Mouse (Mus musculus): ENCODE measurements at regions not wholly inside any gene's neighbourhood (a gene's known extent, or its start where the extent isn't known, plus 50 kb on each side); places are given as distances from the start of the nearest gene placed in this dataset.

GRCm38 (mm10) chr8:78013101-78013500 lies 200.0 kb upstream of the Ttc29 start:
- DNase-seq = no peak

GRCm38 (mm10) chr8:78018430-78019180 lies 194.5 kb upstream of the Ttc29 start:
- DNase-seq = no peak

GRCm38 (mm10) chr8:78021473-78021872 lies 191.6 kb upstream of the Ttc29 start:
- no peak for DNase-seq

- DNase-seq = no peak
Observed at GRCm38 (mm10) chr8:78022986-78023385, 190.1 kb upstream of the Ttc29 start.

- DNase-seq = no peak
Observed at GRCm38 (mm10) chr8:78023467-78023866, 189.6 kb upstream of the Ttc29 start.

- no peak for DNase-seq
Observed at GRCm38 (mm10) chr8:78023936-78024335, 189.2 kb upstream of the Ttc29 start.

- DNase-seq = no peak
Observed at GRCm38 (mm10) chr8:78024964-78025363, 188.1 kb upstream of the Ttc29 start.

GRCm38 (mm10) chr8:78027371-78027770 lies 185.7 kb upstream of the Ttc29 start:
- DNase-seq = no peak

GRCm38 (mm10) chr8:78028928-78029327 lies 184.2 kb upstream of the Ttc29 start:
- DNase-seq = no peak

GRCm38 (mm10) chr8:78031811-78032210 lies 181.3 kb upstream of the Ttc29 start:
- DNase-seq = no peak

GRCm38 (mm10) chr8:78034687-78035086 lies 178.4 kb upstream of the Ttc29 start:
- DNase-seq = no peak

GRCm38 (mm10) chr8:78037218-78037617 lies 175.9 kb upstream of the Ttc29 start:
- DNase-seq = no peak

GRCm38 (mm10) chr8:78046691-78047090 lies 166.4 kb upstream of the Ttc29 start:
- DNase-seq = no peak

GRCm38 (mm10) chr8:78050768-78051167 lies 162.3 kb upstream of the Ttc29 start:
- no peak for DNase-seq

GRCm38 (mm10) chr8:78054435-78054834 lies 158.7 kb upstream of the Ttc29 start:
- DNase-seq = no peak

GRCm38 (mm10) chr8:78054920-78055319 lies 158.2 kb upstream of the Ttc29 start:
- DNase-seq = no peak

- DNase-seq = no peak
Observed at GRCm38 (mm10) chr8:78055531-78055930, 157.6 kb upstream of the Ttc29 start.

- DNase-seq = no peak
Observed at GRCm38 (mm10) chr8:78057357-78057756, 155.7 kb upstream of the Ttc29 start.

GRCm38 (mm10) chr8:78061827-78062719 lies 151.0 kb upstream of the Ttc29 start:
- no peak for DNase-seq

GRCm38 (mm10) chr8:78063529-78063928 lies 149.6 kb upstream of the Ttc29 start:
- peak; percentile 27 for DNase-seq

- no peak for DNase-seq
Observed at GRCm38 (mm10) chr8:78064161-78064560, 148.9 kb upstream of the Ttc29 start.

GRCm38 (mm10) chr8:78065890-78066493 lies 147.1 kb upstream of the Ttc29 start:
- no peak for DNase-seq
